Mouse (Mus musculus) ES-Bruce4 (cell line): ENCODE measurements around the gene Kcnma1.

Source experiments
- CTCF ChIP-seq: IDR thresholded peaks from one replicate; pipeline ENCODE4 v1.8.1; 2011; ENCODE audit warnings: low read depth, low read length
- POLR2A ChIP-seq: IDR thresholded peaks from one replicate; pipeline ENCODE4 v1.8.1; 2011; ENCODE audit warnings: low read length; ENCODE audit not compliant: insufficient read depth

DNA sequence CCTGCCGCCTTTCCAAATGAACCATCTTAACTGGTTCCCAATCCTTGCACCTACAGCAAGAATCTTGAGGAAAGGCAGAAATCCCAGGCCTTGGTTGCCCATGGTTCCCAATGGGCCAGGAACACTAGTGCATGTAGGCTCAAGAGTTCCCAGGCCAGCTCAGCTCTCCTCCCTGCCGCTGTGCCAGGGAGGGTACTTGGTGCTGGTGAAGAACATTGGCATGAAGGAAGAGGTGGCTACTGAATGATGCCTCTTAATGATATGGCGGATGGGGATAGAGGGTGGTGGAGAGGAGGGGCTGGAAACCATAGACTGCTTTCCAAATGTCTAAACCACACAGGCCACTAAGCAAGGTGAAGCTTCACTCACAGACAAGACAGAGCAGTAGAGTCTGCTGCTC is 627.5 kb downstream of the Kcnma1 start:
- no peak for TF ChIP-seq CTCF
- no peak for TF ChIP-seq POLR2A
